Comparison of ENCODE assay signal across 11 mouse cellular contexts in genomic region chr1:74374980-74375379, GRCm38 (mm10). TPM values are rescaled to one million over a fixed set of nuclear protein-coding genes. Genes with fewer than 3 reads are reported as not detected.
DNase-seq lines count a peak whose midpoint lies in the region; ATAC-seq and TF ChIP-seq lines count a peak whose summit lies in the region.
"Had no signal": no experiment of that assay in that cellular context is flagged by ENCODE, and none has a peak within 500 bp of the region (broad histone marks: within the 10 kb centered on the region; RNA-seq: fewer than 3 reads in every experiment).

Gene Slc11a1 (plus strand): TSS chr1:74375195.

- 73% methylated on average over 8 of the region's 8 CpGs for WGBS in heart, embryonic 13.5 days
- WGBS in liver, embryonic 15.5 days (ENCODE audit: insufficient replicate concordance), result 44% methylated on average over 8 of the region's 8 CpGs
- 64% methylated on average over 8 of the region's 8 CpGs for WGBS in cerebellum, adult 2 months
- 65% methylated on average over 8 of the region's 8 CpGs for WGBS in kidney, embryonic 16.5 days

- no peaks in the 10 kb centered on the region for H3K27me3 ChIP-seq in heart, embryonic 13.5 days (replicated peaks)
- H3K27me3 ChIP-seq in liver, embryonic 15.5 days, result 0 out of 2 replicates have a peak, but pooled peaks cover 4% of the 10 kb centered on the region
- H3K27me3 ChIP-seq in cerebellum, adult 2 months (ENCODE audit: control insufficient read depth, insufficient read depth, low read length), result no peaks in the 10 kb centered on the region
- no peaks in the 10 kb centered on the region for H3K27me3 ChIP-seq in kidney, embryonic 16.5 days (ENCODE audit: insufficient read depth, low read length)
- H3K27me3 ChIP-seq: midbrain, embryonic 13.5 days had no signal

- H3K4me3 ChIP-seq in heart, embryonic 13.5 days, result no peak within 1 kb of the TSS
- H3K4me3 ChIP-seq in liver, embryonic 15.5 days (replicated peaks), result 0 out of 2 replicates have a peak within 1 kb of the TSS, but pooled peaks have one; percentile 12
- H3K4me3 ChIP-seq in cerebellum, adult 2 months (replicated peaks; ENCODE audit: insufficient read depth, low read depth, low read length), result no peak within 1 kb of the TSS
- H3K4me3 ChIP-seq in kidney, embryonic 16.5 days (ENCODE audit: low read length), result no peak within 1 kb of the TSS
- H3K4me3 ChIP-seq: hindbrain, embryonic 13.5 days; midbrain, embryonic 13.5 days had no signal

- no peaks in the 10 kb centered on the region for H3K9me3 ChIP-seq in heart, embryonic 13.5 days
- H3K9me3 ChIP-seq in liver, embryonic 15.5 days (replicated peaks), result no peaks in the 10 kb centered on the region
- H3K9me3 ChIP-seq in kidney, embryonic 16.5 days (ENCODE audit: low read length), result no peaks in the 10 kb centered on the region
- H3K9me3 ChIP-seq: hindbrain, embryonic 13.5 days; midbrain, embryonic 13.5 days had no signal

- H3K4me1 ChIP-seq in heart, embryonic 13.5 days, result peaks cover 14% of the 10 kb centered on the region
- peaks cover 41% of the 10 kb centered on the region for H3K4me1 ChIP-seq in liver, embryonic 15.5 days (replicated peaks)
- H3K4me1 ChIP-seq in cerebellum, adult 2 months (ENCODE audit: control insufficient read depth, insufficient read depth, low read length), result no peaks in the 10 kb centered on the region
- H3K4me1 ChIP-seq in kidney, embryonic 16.5 days (ENCODE audit: insufficient read depth, low read length), result no peaks in the 10 kb centered on the region
- H3K4me1 ChIP-seq: hindbrain, embryonic 13.5 days; midbrain, embryonic 13.5 days had no signal

- DNase-seq in heart, postnatal 4 days, result no peak
- DNase-seq in urinary bladder, adult 2 months (ENCODE audit: low spot score), result no peak
- DNase-seq in urinary bladder, postnatal 25 days (ENCODE audit: low spot score), result no peak
- DNase-seq in cerebellum, adult 2 months, result no peak
- DNase-seq in right cerebral cortex, adult 18-20 months, result no peak
- DNase-seq: left cerebral cortex, postnatal 4 days had no signal

- H3K9ac ChIP-seq in heart, embryonic 13.5 days, result 0 out of 2 replicates have a peak within 1 kb of the TSS, but pooled peaks have one; percentile 33
- H3K9ac ChIP-seq in liver, embryonic 15.5 days, result no peak within 1 kb of the TSS
- no peak within 1 kb of the TSS; the same call in 1 of the 2 replicates for H3K9ac ChIP-seq in kidney, embryonic 16.5 days (replicated peaks; ENCODE audit: low read length)
- H3K9ac ChIP-seq: hindbrain, embryonic 13.5 days; midbrain, embryonic 13.5 days had no signal

- TF ChIP-seq POLR2A in cerebellum, adult 2 months (IDR thresholded peaks at IDR 0.05; ENCODE audit: borderline replicate concordance, insufficient read depth, low read length), result no peak

- H3K27ac ChIP-seq in heart, embryonic 13.5 days (replicated peaks), result no peak within 1 kb of the TSS
- H3K27ac ChIP-seq in liver, embryonic 15.5 days (replicated peaks), result peak within 1 kb of the TSS; percentile 53
- no peak within 1 kb of the TSS for H3K27ac ChIP-seq in cerebellum, adult 2 months (ENCODE audit: insufficient read depth, low read length)
- no peak within 1 kb of the TSS for H3K27ac ChIP-seq in kidney, embryonic 16.5 days (ENCODE audit: low read length)
- H3K27ac ChIP-seq: hindbrain, embryonic 13.5 days; midbrain, embryonic 13.5 days had no signal

- H3K36me3 ChIP-seq in heart, embryonic 13.5 days, result no peaks in the 10 kb centered on the region
- no peaks in the 10 kb centered on the region for H3K36me3 ChIP-seq in liver, embryonic 15.5 days (replicated peaks)
- H3K36me3 ChIP-seq in kidney, embryonic 16.5 days (ENCODE audit: insufficient read depth, low read length), result no peaks in the 10 kb centered on the region
- H3K36me3 ChIP-seq: hindbrain, embryonic 13.5 days; midbrain, embryonic 13.5 days had no signal

- no peak within 1 kb of the TSS for H3K4me2 ChIP-seq in heart, embryonic 13.5 days
- peak within 1 kb of the TSS; percentile 30; the same call in 1 of the 2 replicates for H3K4me2 ChIP-seq in liver, embryonic 15.5 days
- no peak within 1 kb of the TSS for H3K4me2 ChIP-seq in kidney, embryonic 16.5 days (replicated peaks; ENCODE audit: low read depth, low read length)
- H3K4me2 ChIP-seq: hindbrain, embryonic 13.5 days; midbrain, embryonic 13.5 days had no signal

- ATAC-seq in heart, embryonic 13.5 days (ENCODE audit: extremely low read depth, insufficient number of reproducible peaks, low FRiP score, low TSS enrichment), result no peak
- ATAC-seq in liver, embryonic 15.5 days (ENCODE audit: insufficient read depth), result peak; percentile 36
- no peak for ATAC-seq in kidney, embryonic 16.5 days (ENCODE audit: low FRiP score, low TSS enrichment)
- ATAC-seq: midbrain, embryonic 13.5 days had no signal

- no peak for TF ChIP-seq CTCF in cerebellum, adult 2 months (IDR thresholded peaks at IDR 0.05; ENCODE audit: borderline replicate concordance, insufficient read depth, low read depth, low read length)

RNA-seq across cellular contexts. Expression of gene Slc11a1, which starts in this region (rescaled TPM):
- 2.8 and 3.1 TPM in 2 replicates for polyA plus RNA-seq in heart, embryonic 13.5 days (2015; fragmentation: Nextera tagmentation; extraction: Ambion mirVana)
- total RNA-seq in heart, postnatal 4 days (2021), result 1 to 10 TPM; 1.7 to 3.4 TPM
- 13.2 and 16.5 TPM in 2 replicates for polyA plus RNA-seq in urinary bladder, adult 2 months (2012; rRNA removed)
- 14.0 and 17.0 TPM in 2 replicates for polyA plus RNA-seq in liver, embryonic 15.5 days (2015; fragmentation: Nextera tagmentation; extraction: Ambion mirVana)
- polyA plus RNA-seq in cerebellum, adult 2 months (2012; rRNA removed), result 4.7 and 5.6 TPM in 2 replicates
- 4.5 and 5.4 TPM in 2 replicates for polyA plus RNA-seq in kidney, embryonic 16.5 days (2015; fragmentation: Nextera tagmentation; extraction: Ambion mirVana)
